Mouse (Mus musculus) megakaryocyte-erythroid progenitor cell, adult 5 weeks (primary cell): ENCODE measurements around the gene Mrc1. TPM values are rescaled to one million over a fixed set of nuclear protein-coding genes. Genes with fewer than 3 reads are reported as not detected.

ENCODE experiments used
- polyA plus RNA-seq: library from polyadenylated mRNA; stranded (reverse); fragments of >175 nt; gene quantifications from 2 replicates; pipeline ENCODE4 v1.2.3, GENCODE M21; 2012

Gene Mrc1
- 0.02 and 0.10 TPM in 2 replicates for polyA plus RNA-seq

DNA sequence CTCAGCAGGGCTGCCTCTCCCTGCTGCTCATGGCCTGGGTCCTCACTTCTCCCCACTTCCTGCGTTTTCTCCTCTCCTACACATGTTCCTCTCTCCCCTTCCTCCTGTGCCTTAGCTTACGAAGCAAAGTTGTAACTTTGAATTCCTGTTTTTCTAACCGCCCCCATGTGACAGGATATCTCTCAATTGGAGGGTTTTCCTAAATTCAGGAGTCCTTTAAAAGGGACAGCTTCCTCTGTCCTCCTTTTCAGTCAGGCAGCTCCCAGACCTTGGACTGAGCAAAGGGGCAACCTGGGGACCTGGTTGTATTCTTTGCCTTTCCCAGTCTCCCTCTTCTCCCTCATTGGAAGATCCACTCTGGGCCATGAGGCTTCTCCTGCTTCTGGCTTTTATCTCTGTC is at the start of gene Mrc1:
TSS of gene Mrc1 (plus strand) at position 244 of the 400 bp plus-strand sequence.

Other genes with a start within 250 kb of the Mrc1 start
- gene Hacd1, start 173.3 kb upstream of the Mrc1 start, polyA plus RNA-seq, result 55.2 and 65.1 TPM in 2 replicates
- 29.4 and 34.4 TPM in 2 replicates for gene Stam, start 155.3 kb upstream of the Mrc1 start, polyA plus RNA-seq
- gene Tmem236, start 54.9 kb upstream of the Mrc1 start, polyA plus RNA-seq, result not detected in 2 replicates
- not detected in 2 replicates for gene Slc39a12, start 158.9 kb downstream of the Mrc1 start, polyA plus RNA-seq